Mouse (Mus musculus): ENCODE measurements around the gene Grik2. TPM values are rescaled to one million over a fixed set of nuclear protein-coding genes. Genes with fewer than 3 reads are reported as not detected.
"Not testable (repeated sequence)": the region's sequence is repeated elsewhere in the genome, so short reads cannot be mapped to it uniquely, and the experiment has no call there.

Gene Grik2
- total RNA-seq, 2 experiments from 2014 or later, result 61.0 to 66.1 TPM

- DNase-seq (ENCODE audit: low spot score in 2 of 2), result no peak
These were observed 420.0 kb downstream of the Grik2 start for GRCm38 (mm10) chr10:49368601-49369000.

- DNase-seq (ENCODE audit: low spot score in 2 of 2), result no peak
These were observed 423.3 kb downstream of the Grik2 start for GRCm38 (mm10) chr10:49365262-49365661.

DNA sequence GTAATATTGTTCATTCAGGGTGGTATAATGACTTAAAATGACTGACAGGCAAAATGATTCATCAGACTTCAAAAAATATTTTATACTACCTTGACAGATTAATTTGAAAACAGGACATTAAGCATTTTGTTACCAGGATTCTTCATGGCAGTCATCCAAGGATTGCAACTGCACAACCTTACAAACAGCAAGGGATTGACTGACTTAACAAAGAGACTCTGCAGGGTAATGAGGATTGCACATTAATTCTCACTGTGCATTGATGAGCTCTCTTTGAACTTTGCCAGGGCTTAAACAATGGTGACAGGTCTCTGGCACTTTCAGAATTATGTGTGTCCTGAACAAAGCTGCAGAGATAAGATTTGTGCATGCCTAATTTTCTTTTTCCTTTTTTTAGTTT is 466.2 kb downstream of the Grik2 start:
- DNase-seq (ENCODE audit: low spot score in 2 of 2), result no peak

DNA sequence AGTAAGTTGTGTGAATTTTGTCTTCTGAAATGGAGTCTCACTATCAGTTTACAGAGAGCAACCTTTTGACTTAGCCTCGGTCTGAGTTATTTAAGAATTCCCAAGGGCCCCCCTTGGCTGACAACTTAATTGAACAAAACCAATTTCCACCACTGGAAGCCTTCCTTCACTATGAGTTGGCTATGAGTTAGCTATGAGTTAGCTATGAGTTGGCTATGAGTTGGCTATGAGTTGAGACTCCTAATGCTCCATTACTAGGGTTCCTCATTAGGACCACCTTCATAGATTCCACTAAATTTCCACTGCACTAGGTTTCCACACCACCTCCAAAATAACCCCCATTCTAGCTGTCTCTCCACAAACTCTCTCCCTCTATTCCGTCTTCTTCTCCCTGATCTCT is 468.7 kb downstream of the Grik2 start:
- DNase-seq (ENCODE audit: low spot score in 2 of 2), result no peak

- no peak for DNase-seq (ENCODE audit: low spot score in 2 of 2)
These were observed 532.2 kb downstream of the Grik2 start for GRCm38 (mm10) chr10:49256247-49256939.

DNA sequence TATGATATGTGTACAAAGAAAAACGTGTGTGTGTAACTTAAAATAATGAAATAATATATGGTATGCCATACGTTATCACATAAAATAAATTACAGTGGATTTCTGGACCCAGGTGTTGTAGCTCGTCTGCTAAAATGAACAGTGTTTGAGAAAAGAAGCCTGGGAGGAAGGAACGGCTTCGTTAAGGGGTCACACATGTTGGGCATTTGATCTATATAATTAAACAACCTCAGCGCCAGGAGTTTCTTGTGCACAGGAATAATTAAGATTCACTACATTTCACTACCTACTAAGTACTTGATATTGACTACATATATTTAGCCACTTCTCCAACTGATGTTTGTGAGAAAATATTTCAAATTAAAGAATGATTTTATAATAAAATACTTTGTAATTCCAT is 551.2 kb downstream of the Grik2 start:
- DNase-seq (ENCODE audit: low spot score in 2 of 2), result not testable (repeated sequence)

DNA sequence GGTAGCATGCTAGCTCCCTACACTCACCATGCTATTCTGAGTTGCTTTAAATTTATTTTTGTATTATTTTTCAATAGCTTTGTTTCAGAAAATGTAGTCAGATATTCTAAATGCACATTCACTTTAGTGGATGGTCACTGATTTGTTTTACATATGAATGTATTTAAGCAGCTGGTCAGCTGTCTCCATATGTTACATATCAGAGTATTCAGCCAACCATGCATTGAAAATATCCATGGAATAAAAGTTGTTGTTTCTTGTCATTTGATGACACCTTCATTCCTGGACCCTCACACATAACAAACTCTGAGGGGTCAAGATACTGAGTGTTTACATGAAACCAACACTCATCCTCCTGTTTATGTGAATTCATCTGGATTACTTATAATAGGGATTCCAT is 551.7 kb downstream of the Grik2 start:
- DNase-seq (ENCODE audit: low spot score in 2 of 2), result not testable (repeated sequence)

DNA sequence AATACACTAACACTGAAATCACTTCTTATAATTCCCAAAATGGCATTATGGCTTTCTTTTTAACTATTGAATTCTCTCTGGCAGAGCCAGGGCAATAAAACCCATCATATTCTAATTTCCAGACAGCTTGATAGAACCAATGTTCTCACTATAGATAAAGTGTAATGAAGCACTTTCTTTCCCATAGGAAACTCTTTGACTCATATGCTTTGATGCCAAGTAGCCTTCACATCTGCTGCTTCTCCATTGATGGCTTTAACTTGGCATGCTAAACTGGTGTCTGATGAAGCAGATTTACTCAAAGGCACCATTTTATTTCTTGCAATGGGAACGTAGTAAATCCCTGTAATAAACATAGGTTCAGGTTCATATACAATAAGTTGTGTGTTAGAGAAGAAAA is 568.5 kb downstream of the Grik2 start:
- no peak for DNase-seq (ENCODE audit: low spot score in 2 of 2)

DNA sequence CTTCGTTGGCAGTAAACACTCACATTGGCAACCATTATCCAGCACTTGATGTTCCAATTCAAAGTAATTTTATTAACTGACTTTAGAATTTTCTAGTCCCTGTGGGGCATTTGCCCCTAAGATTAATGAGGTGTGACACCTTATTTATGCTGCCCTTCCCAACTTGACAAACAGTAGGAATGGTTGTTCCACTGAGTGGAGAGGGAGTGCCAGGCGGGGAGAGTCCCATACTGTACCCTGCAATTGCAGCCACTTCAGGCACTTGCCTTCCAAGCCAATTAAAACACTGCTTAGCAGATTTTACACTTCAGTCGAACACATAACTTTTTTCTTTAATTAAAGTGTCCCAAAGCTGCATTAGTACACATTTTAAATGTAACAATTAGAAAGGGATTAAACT is 568.9 kb downstream of the Grik2 start:
- DNase-seq (ENCODE audit: low spot score in 2 of 2), result no peak

GRCm38 (mm10) chr10:49191773-49192371 is 596.7 kb downstream of the Grik2 start:
- DNase-seq (ENCODE audit: low spot score in 2 of 2), result no peak

- DNase-seq (ENCODE audit: low spot score in 2 of 2), result no peak
These were observed 597.3 kb downstream of the Grik2 start for GRCm38 (mm10) chr10:49191291-49191690.

DNA sequence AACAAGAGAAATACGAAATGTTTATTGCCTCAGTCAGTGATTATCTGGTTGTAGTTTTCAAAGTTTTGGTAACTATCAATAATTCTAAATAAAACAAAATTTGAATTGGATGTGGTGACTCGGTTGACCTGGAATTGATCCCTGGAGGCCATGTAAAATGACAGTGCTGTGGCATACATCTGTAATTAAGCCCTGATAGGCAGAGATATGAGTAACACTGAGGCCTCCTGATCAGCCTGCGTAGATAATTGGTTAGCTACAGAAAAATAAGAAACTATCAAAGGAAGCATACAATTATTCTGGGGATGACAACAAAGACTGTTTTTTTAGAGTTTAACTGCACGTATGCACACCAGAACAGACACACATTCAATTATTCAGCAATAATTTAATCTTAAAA is 634.4 kb downstream of the Grik2 start:
- DNase-seq (ENCODE audit: low spot score in 2 of 2), result no peak

DNA sequence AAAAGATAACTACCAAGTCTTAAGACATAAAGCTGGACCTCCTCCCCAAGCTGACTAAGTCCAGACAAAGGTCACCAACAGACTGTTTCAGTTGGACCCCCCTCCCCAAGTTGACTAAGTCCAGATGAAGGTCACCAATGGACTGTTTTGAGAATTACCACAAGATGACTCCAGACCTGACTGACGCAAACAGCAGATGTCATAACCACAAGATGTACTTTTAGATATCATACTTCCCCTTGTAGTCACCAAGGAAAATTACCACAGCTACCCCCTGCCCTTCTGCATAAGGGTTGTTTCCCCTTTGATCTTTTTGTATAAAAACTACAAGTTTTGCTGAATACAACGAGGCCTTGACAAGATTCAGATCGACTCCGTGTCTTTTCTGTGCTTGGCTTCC is 637.1 kb downstream of the Grik2 start:
- not testable (repeated sequence) for DNase-seq (ENCODE audit: low spot score in 2 of 2)

GRCm38 (mm10) chr10:49149714-49150113 is 638.9 kb downstream of the Grik2 start:
- DNase-seq (ENCODE audit: low spot score in 2 of 2), result no peak

GRCm38 (mm10) chr10:49142658-49143057 is 645.9 kb downstream of the Grik2 start:
- no peak for DNase-seq (ENCODE audit: low spot score in 2 of 2)

DNA sequence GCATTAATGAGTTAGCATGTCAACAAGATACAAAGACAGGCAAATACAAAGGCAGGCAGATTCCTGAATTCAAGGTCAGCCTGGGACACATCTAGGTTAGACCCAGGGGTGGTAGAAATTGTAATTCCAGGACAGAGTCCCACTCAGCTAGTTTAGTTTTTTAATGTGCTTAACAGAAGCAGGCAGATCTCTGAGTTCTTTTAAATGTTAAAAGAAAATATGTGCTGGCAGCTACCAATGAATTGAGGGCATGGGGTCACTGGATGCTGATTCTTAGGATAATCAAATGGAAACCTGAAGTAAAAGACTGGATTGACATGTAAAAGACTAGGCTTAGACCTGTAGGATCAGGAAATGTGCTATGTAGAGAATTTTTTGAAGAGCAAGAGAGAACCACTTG is 651.8 kb downstream of the Grik2 start:
- DNase-seq (ENCODE audit: low spot score in 2 of 2), result no peak

GRCm38 (mm10) chr10:49131311-49131710 is 657.3 kb downstream of the Grik2 start:
- no peak for DNase-seq (ENCODE audit: low spot score in 2 of 2)

- DNase-seq (ENCODE audit: low spot score in 2 of 2), result no peak
These were observed 738.2 kb downstream of the Grik2 start for GRCm38 (mm10) chr10:49050339-49050738.

DNA sequence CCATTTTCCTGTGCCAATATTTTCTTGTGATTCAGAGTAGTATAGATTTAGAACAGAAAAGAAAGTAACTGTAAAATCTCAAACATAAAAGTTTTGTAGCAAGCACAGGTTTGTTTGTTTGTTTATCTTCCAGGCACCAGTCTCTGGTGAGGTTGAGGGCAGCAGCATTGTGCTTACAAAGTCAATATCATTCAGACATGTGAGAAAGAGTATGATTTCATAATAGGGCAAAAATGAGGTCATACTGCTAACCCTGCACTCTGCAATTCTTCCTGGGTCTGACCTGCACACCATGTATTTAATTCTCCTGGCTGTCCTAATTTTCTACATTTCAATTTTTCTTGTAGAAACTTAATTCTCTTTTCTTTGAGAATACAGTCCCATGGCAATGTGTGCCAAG is 739.2 kb downstream of the Grik2 start:
- DNase-seq (ENCODE audit: low spot score in 2 of 2), result no peak

Data from left cerebral cortex, adult 18-20 months (tissue).